ENCODE assay signal across 16 mouse cellular contexts in the genomic region with DNA sequence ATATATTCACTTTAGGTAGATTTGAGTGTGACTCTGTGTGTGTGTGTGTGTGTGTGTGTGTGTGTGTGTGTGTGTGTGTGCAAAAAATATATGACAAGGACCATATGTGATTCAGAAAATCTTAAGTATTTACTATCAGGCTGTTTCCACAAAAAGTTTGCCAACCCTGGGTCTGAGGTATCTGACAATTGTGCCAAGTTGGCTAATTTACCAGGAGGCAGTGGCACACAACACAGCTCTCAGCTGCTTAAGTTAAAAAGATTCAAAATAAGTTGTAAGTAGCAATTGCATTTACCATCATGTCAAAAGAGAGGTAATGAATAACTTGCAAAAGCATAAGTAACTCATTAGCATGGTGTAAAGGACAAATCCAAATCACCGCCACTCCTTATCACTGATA.
"Had no signal": no experiment of that assay in that cellular context is flagged by ENCODE, and none has a peak within 500 bp of the region (broad histone marks: within the 10 kb centered on the region; RNA-seq: fewer than 3 reads in every experiment).

No protein-coding gene starts in this region.

- H3K4me1 ChIP-seq: liver, embryonic 13.5 days; neural tube, embryonic 12.5 days; stomach, embryonic 15.5 days had no signal

- H3K27me3 ChIP-seq: liver, embryonic 13.5 days; neural tube, embryonic 12.5 days; stomach, embryonic 15.5 days had no signal

- H3K9me3 ChIP-seq: liver, embryonic 13.5 days; neural tube, embryonic 12.5 days; stomach, embryonic 15.5 days had no signal

- H3K4me3 ChIP-seq: left cerebral cortex, adult 2 months; liver, embryonic 13.5 days; neural tube, embryonic 12.5 days; stomach, embryonic 15.5 days had no signal

- H3K36me3 ChIP-seq: liver, embryonic 13.5 days; neural tube, embryonic 12.5 days; stomach, embryonic 15.5 days had no signal

- DNase-seq: kidney, postnatal 25 days; layer of hippocampus, postnatal 36 days; liver, embryonic 13.5 days; lung, adult 2 months; lung, postnatal 14 days; lung, postnatal 4 days; midbrain, embryonic 14.5 days; retina, postnatal 1 day; right cerebral cortex, postnatal 25 days; spleen, adult 18-20 months; thymus, postnatal 25 days had no signal

- H3K4me2 ChIP-seq: liver, embryonic 13.5 days; midbrain, embryonic 11.5 days; neural tube, embryonic 12.5 days; stomach, embryonic 15.5 days had no signal

- H3K9ac ChIP-seq: liver, embryonic 13.5 days; neural tube, embryonic 12.5 days; stomach, embryonic 15.5 days had no signal

- H3K27ac ChIP-seq: kidney, postnatal 0 days; left cerebral cortex, adult 2 months; liver, embryonic 13.5 days; neural tube, embryonic 12.5 days; stomach, embryonic 15.5 days had no signal
